Comparison of ENCODE assay signal across 9 mouse cellular contexts in the genomic region with DNA sequence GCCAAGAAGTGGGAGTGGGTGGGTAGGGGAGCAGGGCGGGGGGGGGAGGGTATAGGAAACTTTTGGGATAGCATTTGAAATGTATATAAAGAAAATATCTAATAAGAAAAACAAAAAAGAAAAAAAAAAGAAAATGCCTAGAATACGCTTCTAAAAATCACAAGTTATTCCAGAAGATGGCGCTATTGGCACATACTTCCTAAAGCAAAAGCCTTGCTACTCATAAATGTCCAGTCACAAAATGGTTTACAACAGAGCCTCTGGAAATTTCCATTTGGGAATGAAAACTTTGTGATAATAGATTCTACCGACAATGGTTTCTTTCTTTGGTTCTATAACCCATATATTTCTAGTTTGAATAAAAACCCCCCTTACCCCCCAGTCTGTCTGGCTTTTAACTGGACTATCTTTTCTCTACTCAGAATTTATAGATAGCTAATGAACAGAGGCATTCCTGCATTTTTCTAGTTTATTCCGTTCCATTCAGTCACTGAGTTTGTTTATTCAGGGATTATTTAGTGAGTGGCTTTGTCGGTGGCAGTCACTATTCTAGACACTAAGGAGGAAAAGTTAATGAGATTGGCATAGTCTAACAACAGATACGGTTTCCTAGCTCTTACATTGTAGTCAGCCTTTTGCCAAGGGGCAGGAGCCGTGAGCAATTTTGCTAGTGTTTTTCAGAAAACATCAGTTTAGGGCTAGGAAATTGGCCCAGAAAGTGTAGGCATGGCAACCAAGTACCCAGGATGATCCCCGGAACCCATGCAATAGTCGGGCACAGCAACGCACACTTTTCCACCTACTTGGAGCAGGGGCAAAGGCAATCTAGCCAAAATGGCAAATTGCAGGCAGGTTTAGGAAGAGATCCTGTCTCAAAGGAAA. TPM values are rescaled to one million over a fixed set of nuclear protein-coding genes. Genes with fewer than 3 reads are reported as not detected.
DNase-seq lines count a peak whose midpoint lies in the region; ATAC-seq and TF ChIP-seq lines count a peak whose summit lies in the region.
"Had no signal": no experiment of that assay in that cellular context is flagged by ENCODE, and none has a peak within 500 bp of the region (broad histone marks: within the 10 kb centered on the region; RNA-seq: fewer than 3 reads in every experiment).

No protein-coding gene starts in this region.

- H3K36me3 ChIP-seq in lung, postnatal 0 days (ENCODE audit: insufficient read depth, low read length), result no peaks in the 10 kb centered on the region
- no peaks in the 10 kb centered on the region for H3K36me3 ChIP-seq in midbrain, postnatal 0 days (ENCODE audit: insufficient read depth, low read length)

- no peaks in the 10 kb centered on the region for H3K27me3 ChIP-seq in lung, postnatal 0 days (replicated peaks; ENCODE audit: insufficient read depth, low read length)
- H3K27me3 ChIP-seq in midbrain, postnatal 0 days (ENCODE audit: insufficient read depth, low read length), result no peaks in the 10 kb centered on the region; the same call in 1 of the 2 replicates

- no peaks in the 10 kb centered on the region for H3K9me3 ChIP-seq in lung, postnatal 0 days (ENCODE audit: low read length)
- no peaks in the 10 kb centered on the region for H3K9me3 ChIP-seq in midbrain, postnatal 0 days (ENCODE audit: low read length)

- no peak overlapping the region for H3K4me2 ChIP-seq in lung, postnatal 0 days (replicated peaks; ENCODE audit: low read depth, low read length)
- no peak overlapping the region for H3K4me2 ChIP-seq in midbrain, postnatal 0 days (ENCODE audit: low read depth, low read length, poor library complexity, severe bottlenecking)

- no peak for TF ChIP-seq POLR2A in lung, adult 2 months (IDR thresholded peaks at IDR 0.05; ENCODE audit: borderline replicate concordance, extremely low read depth, low read depth, low read length)

- no peak overlapping the region for H3K9ac ChIP-seq in lung, postnatal 0 days (replicated peaks; ENCODE audit: low read depth)
- H3K9ac ChIP-seq in midbrain, postnatal 0 days (replicated peaks; ENCODE audit: low read length, poor library complexity, severe bottlenecking), result no peak overlapping the region

- no peak overlapping the region for H3K4me3 ChIP-seq in lung, postnatal 0 days (ENCODE audit: low read depth, low read length)
- H3K4me3 ChIP-seq in lung, adult 2 months (replicated peaks; ENCODE audit: extremely low read depth, low read depth, low read length), result no peak overlapping the region
- no peak overlapping the region for H3K4me3 ChIP-seq in midbrain, postnatal 0 days (ENCODE audit: low read depth, low read length)

- DNase-seq in frontal cortex, postnatal 36 days (ENCODE audit: low spot score in 2 of 2), result peak; percentile 2 to 17
- DNase-seq in frontal cortex, postnatal 10 days (ENCODE audit: low spot score in 2 of 2), result no peak
- peak; percentile 76 for DNase-seq in lung, postnatal 0 days (ENCODE audit: low spot score)
- no peak for DNase-seq in lung, adult 2 months
- DNase-seq in fibroblast of lung, adult 2 months (ENCODE audit: low read depth), result peak; percentile 0
- peak; percentile 81 for DNase-seq in midbrain, postnatal 0 days (ENCODE audit: low spot score)
- DNase-seq in ovary, postnatal 14 days (ENCODE audit: low spot score), result no peak
- DNase-seq in urinary bladder, postnatal 36 days (ENCODE audit: low spot score in 2 of 2), result no peak

- peak; percentile 63 for TF ChIP-seq CTCF in lung, postnatal 0 days (IDR thresholded peaks at IDR 0.05)
- no peak for TF ChIP-seq CTCF in lung, adult 2 months (IDR thresholded peaks at IDR 0.05; ENCODE audit: insufficient read depth, low read length)
- peak; percentile 68 for TF ChIP-seq CTCF in midbrain, postnatal 0 days (IDR thresholded peaks at IDR 0.05)

- no peak overlapping the region for H3K27ac ChIP-seq in lung, postnatal 0 days (ENCODE audit: low read length)
- no peak overlapping the region for H3K27ac ChIP-seq in midbrain, postnatal 0 days (ENCODE audit: low read depth, low read length)

- H3K4me1 ChIP-seq in lung, postnatal 0 days (ENCODE audit: insufficient read depth, low read depth, low read length), result no peaks in the 10 kb centered on the region
- no peaks in the 10 kb centered on the region for H3K4me1 ChIP-seq in lung, adult 2 months (ENCODE audit: control insufficient read depth, insufficient read depth, low read length)
- H3K4me1 ChIP-seq in midbrain, postnatal 0 days (ENCODE audit: insufficient read depth, low read length), result no peaks in the 10 kb centered on the region

- no peak for ATAC-seq in lung, postnatal 0 days
- ATAC-seq in midbrain, postnatal 0 days (ENCODE audit: low FRiP score), result no peak

- no peak for TF ChIP-seq EP300 in lung, postnatal 0 days (IDR thresholded peaks at IDR 0.05)

- 46% methylated on average over 11 of the region's 11 CpGs for WGBS in lung, postnatal 0 days
- WGBS in lung, adult 2 months, result 48% methylated on average over 11 of the region's 11 CpGs
- WGBS in midbrain, postnatal 0 days, result 31% methylated on average over 10 of the region's 11 CpGs

RNA-seq across cellular contexts. Expression of a gene that starts 35.5 kb away (rescaled TPM):
- polyA plus RNA-seq in lung, postnatal 0 days (2015; fragmentation: Nextera tagmentation; extraction: Ambion mirVana), result not detected in 2 replicates
- not detected in 2 replicates for polyA plus RNA-seq in lung, adult 2 months (2012; rRNA removed)
- not detected in 2 replicates for total RNA-seq in midbrain, postnatal 0 days (2014; rRNA removed)
- polyA plus RNA-seq in midbrain, postnatal 0 days (2015; fragmentation: Nextera tagmentation; extraction: Ambion mirVana), result not detected in 2 replicates
- polyA plus RNA-seq: spleen, adult 2 months had no signal

Comparison
In these comparisons a context has a peak if more than half of its experiments do, and no peak if none do; other contexts are left out.
1. DNase-seq: peak in frontal cortex, postnatal 36 days (2 of 2), lung, postnatal 0 days (single experiment), fibroblast of lung, adult 2 months (single experiment) and midbrain, postnatal 0 days (single experiment); none in frontal cortex, postnatal 10 days (0 of 2), lung, adult 2 months (single experiment), ovary, postnatal 14 days (single experiment) and urinary bladder, postnatal 36 days (0 of 2).